Mouse (Mus musculus): ENCODE measurements at regions not wholly inside any gene's neighbourhood (a gene's known extent, or its start where the extent isn't known, plus 50 kb on each side); places are given as distances from the start of the nearest gene placed in this dataset.

DNA sequence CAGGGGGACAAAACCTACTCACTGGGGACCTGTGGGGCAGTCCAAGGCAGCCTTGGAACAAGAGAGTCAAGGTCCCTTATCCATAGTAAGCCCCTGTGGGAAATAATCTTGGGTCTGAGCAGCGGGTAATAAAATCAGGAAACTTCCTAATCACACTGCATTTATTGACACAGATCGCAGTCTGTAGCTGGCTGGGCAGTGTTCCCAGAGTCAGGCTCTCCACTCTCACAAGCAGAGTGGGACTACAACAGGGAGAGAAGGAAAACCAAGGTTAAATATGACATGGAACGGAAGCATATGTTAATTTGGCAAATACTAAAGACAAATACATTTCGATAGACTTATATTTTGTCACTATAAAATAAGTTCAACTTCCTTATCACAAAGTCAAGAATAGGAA, 322.6 kb downstream of the Sox11 start:
- TF ChIP-seq POLR2A (IDR thresholded peaks at IDR 0.05; ENCODE audit: insufficient read depth, low read depth, low read length), result no peak
- no peak for TF ChIP-seq CTCF (IDR thresholded peaks at IDR 0.05; ENCODE audit: insufficient read depth, low read depth, low read length)
